In the genomic region with DNA sequence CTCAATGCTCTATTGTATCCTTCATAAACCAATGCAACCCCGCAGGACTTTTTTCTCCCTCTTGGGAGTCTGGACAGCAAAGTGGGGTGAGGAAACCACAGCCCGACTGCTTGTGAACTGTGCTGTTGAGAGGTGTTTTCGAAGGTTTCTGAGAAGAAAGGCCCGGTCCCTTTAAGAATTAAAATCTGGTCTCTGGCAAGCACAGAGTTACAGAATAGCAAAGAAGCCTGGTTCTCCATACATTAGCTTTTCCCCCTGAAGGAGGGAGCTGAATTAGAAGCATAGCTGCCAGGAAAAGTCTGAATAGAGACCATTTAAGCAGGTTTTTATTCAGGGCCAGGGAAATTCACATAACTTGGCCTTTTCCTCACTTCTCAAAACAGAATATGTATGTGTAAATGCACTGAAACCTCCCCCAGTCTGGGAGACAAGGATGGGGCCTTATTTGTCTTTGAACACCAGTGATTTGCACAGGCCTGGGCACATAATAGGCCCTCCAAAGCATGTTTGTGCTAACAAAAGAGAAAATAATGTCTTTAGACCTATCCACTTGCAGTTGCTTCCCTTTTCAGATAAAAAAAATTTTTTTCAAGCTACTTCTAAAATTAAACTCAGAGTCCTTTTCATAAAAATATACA, we compare ENCODE assay signal across 28 mouse cellular contexts.
DNase-seq lines count a peak whose midpoint lies in the region; ATAC-seq and TF ChIP-seq lines count a peak whose summit lies in the region.
"Had no signal": no experiment of that assay in that cellular context is flagged by ENCODE, and none has a peak within 500 bp of the region (broad histone marks: within the 10 kb centered on the region; RNA-seq: fewer than 3 reads in every experiment).

No protein-coding gene starts in this region.

- WGBS in forebrain, embryonic 10.5 days = 70% methylated on average over 4 of the region's 4 CpGs
- 56% methylated on average over 4 of the region's 4 CpGs for WGBS in forebrain, embryonic 11.5 days
- WGBS in forebrain, embryonic 12.5 days = 36% methylated on average over 4 of the region's 4 CpGs
- 36% methylated on average over 4 of the region's 4 CpGs for WGBS in forebrain, embryonic 15.5 days
- WGBS in heart, adult 2 months = 68% methylated on average over 4 of the region's 4 CpGs

- no peaks in the 10 kb centered on the region for H3K36me3 ChIP-seq in forebrain, embryonic 10.5 days (replicated peaks)
- H3K36me3 ChIP-seq in forebrain, embryonic 11.5 days (ENCODE audit: control insufficient read depth, insufficient read depth, low read length) = no peaks in the 10 kb centered on the region
- H3K36me3 ChIP-seq in forebrain, embryonic 12.5 days (replicated peaks) = no peaks in the 10 kb centered on the region
- no peaks in the 10 kb centered on the region for H3K36me3 ChIP-seq in forebrain, embryonic 15.5 days
- H3K36me3 ChIP-seq in heart, adult 2 months (ENCODE audit: control insufficient read depth, insufficient read depth, low read length) = no peaks in the 10 kb centered on the region
- H3K36me3 ChIP-seq: embryonic facial prominence, embryonic 13.5 days; G1E; heart, embryonic 10.5 days; heart, embryonic 13.5 days had no signal

- peak overlapping the region; percentile 35; the same call in 1 of the 2 replicates for H3K27ac ChIP-seq in forebrain, embryonic 10.5 days
- H3K27ac ChIP-seq in forebrain, embryonic 11.5 days (ENCODE audit: low read depth, low read length) = no peak overlapping the region
- peak overlapping the region; percentile 59; the same call in 1 of the 2 replicates for H3K27ac ChIP-seq in forebrain, embryonic 12.5 days
- H3K27ac ChIP-seq in forebrain, embryonic 15.5 days (replicated peaks) = peak overlapping the region; percentile 60
- no peak overlapping the region for H3K27ac ChIP-seq in heart, adult 2 months
- H3K27ac ChIP-seq: embryonic facial prominence, embryonic 13.5 days; heart, embryonic 10.5 days; heart, embryonic 13.5 days; hindbrain, embryonic 14.5 days; hindbrain, postnatal 0 days had no signal

- no peak overlapping the region for H3K4me3 ChIP-seq in forebrain, embryonic 10.5 days
- no peak overlapping the region for H3K4me3 ChIP-seq in forebrain, embryonic 11.5 days (ENCODE audit: low read depth, low read length)
- H3K4me3 ChIP-seq in forebrain, embryonic 12.5 days (replicated peaks) = no peak overlapping the region
- no peak overlapping the region for H3K4me3 ChIP-seq in forebrain, embryonic 15.5 days
- no peak overlapping the region for H3K4me3 ChIP-seq in heart, adult 2 months
- H3K4me3 ChIP-seq: embryonic facial prominence, embryonic 13.5 days; heart, embryonic 10.5 days; heart, embryonic 13.5 days had no signal

- no peaks in the 10 kb centered on the region for H3K79me2 ChIP-seq in heart, adult 2 months (replicated peaks; ENCODE audit: control insufficient read depth, insufficient read depth, low read length)

- H3K4me2 ChIP-seq in forebrain, embryonic 11.5 days (ENCODE audit: low read depth, low read length, severe bottlenecking) = no peak overlapping the region
- no peak overlapping the region for H3K4me2 ChIP-seq in forebrain, embryonic 12.5 days
- no peak overlapping the region for H3K4me2 ChIP-seq in forebrain, embryonic 15.5 days (replicated peaks)
- H3K4me2 ChIP-seq: embryonic facial prominence, embryonic 13.5 days; heart, embryonic 13.5 days; hindbrain, embryonic 14.5 days had no signal

- no peak overlapping the region for H3K9ac ChIP-seq in forebrain, embryonic 11.5 days (ENCODE audit: low read length)
- H3K9ac ChIP-seq in forebrain, embryonic 12.5 days = no peak overlapping the region
- H3K9ac ChIP-seq in forebrain, embryonic 15.5 days (replicated peaks) = no peak overlapping the region
- H3K9ac ChIP-seq in heart, adult 2 months (ENCODE audit: low read depth, low read length) = no peak overlapping the region
- H3K9ac ChIP-seq: embryonic facial prominence, embryonic 13.5 days; heart, embryonic 13.5 days; hindbrain, embryonic 14.5 days had no signal

- H3K27me3 ChIP-seq in forebrain, embryonic 10.5 days (ENCODE audit: poor library complexity, severe bottlenecking) = no peaks in the 10 kb centered on the region
- no peaks in the 10 kb centered on the region for H3K27me3 ChIP-seq in forebrain, embryonic 11.5 days (ENCODE audit: control insufficient read depth, insufficient read depth, low read length)
- H3K27me3 ChIP-seq in forebrain, embryonic 12.5 days = no peaks in the 10 kb centered on the region
- H3K27me3 ChIP-seq in forebrain, embryonic 15.5 days = no peaks in the 10 kb centered on the region
- no peaks in the 10 kb centered on the region for H3K27me3 ChIP-seq in heart, adult 2 months (ENCODE audit: control insufficient read depth, insufficient read depth, low read length)
- H3K27me3 ChIP-seq: CH12.LX; embryonic facial prominence, embryonic 13.5 days; heart, embryonic 13.5 days had no signal

- intact Hi-C loops in heart, adult 2 months (cut with DNase I) = no loop called here
- intact Hi-C loops in left cerebral cortex, postnatal 4 days (cut with DNase I) = no loop called here

- TF ChIP-seq POLR2A in heart, adult 2 months (IDR thresholded peaks at IDR 0.05; ENCODE audit: insufficient read depth, low read depth, low read length) = no peak

- DNase-seq in forebrain, embryonic 10.5 days (ENCODE audit: extremely low spot score, low spot score) = no peak
- DNase-seq in forebrain, embryonic 11.5 days (ENCODE audit: low spot score) = no peak
- no peak for DNase-seq in heart, adult 2 months
- DNase-seq in left cerebral cortex, postnatal 4 days = no peak
- DNase-seq in adrenal gland, adult 18-20 months (ENCODE audit: low spot score in 2 of 2) = no peak
- DNase-seq: adrenal gland, adult 2 months; adrenal gland, postnatal 25 days; B cell, adult 2 months; cerebellum, adult 18-20 months; cerebellum, adult 9-10 months; cerebellum, postnatal 25 days; gastrocnemius, postnatal 25 days; heart, adult 18-20 months; heart, postnatal 14 days; heart, postnatal 4 days; kidney, adult 18-20 months had no signal

- no peaks in the 10 kb centered on the region for H3K9me3 ChIP-seq in forebrain, embryonic 10.5 days
- no peaks in the 10 kb centered on the region for H3K9me3 ChIP-seq in forebrain, embryonic 11.5 days (ENCODE audit: control insufficient read depth, low read length)
- no peaks in the 10 kb centered on the region for H3K9me3 ChIP-seq in forebrain, embryonic 12.5 days
- no peaks in the 10 kb centered on the region for H3K9me3 ChIP-seq in forebrain, embryonic 15.5 days
- H3K9me3 ChIP-seq: embryonic facial prominence, embryonic 13.5 days; G1E; heart, embryonic 10.5 days; heart, embryonic 13.5 days had no signal

- no peak for ATAC-seq in forebrain, embryonic 11.5 days (replicated peaks; ENCODE audit: low FRiP score)
- peak; percentile 9; the same call in 1 of the 2 replicates for ATAC-seq in forebrain, embryonic 12.5 days (ENCODE audit: low FRiP score)
- peak; percentile 66 for ATAC-seq in forebrain, embryonic 15.5 days (replicated peaks)
- ATAC-seq: hindbrain, postnatal 0 days; inflammation-experienced regulatory T-cells, adult 6 months; intestine, embryonic 16.5 days; Patski had no signal

- H3K4me1 ChIP-seq in forebrain, embryonic 10.5 days = peaks cover 5% of the 10 kb centered on the region; the same call in 1 of the 2 replicates
- no peaks in the 10 kb centered on the region; the same call in 1 of the 2 replicates for H3K4me1 ChIP-seq in forebrain, embryonic 11.5 days (replicated peaks; ENCODE audit: control insufficient read depth, insufficient read depth, low read length)
- no peaks in the 10 kb centered on the region for H3K4me1 ChIP-seq in forebrain, embryonic 12.5 days
- peaks cover 3% of the 10 kb centered on the region; the same call in 1 of the 2 replicates for H3K4me1 ChIP-seq in forebrain, embryonic 15.5 days
- H3K4me1 ChIP-seq in heart, adult 2 months (ENCODE audit: control insufficient read depth, insufficient read depth, low read length) = no peaks in the 10 kb centered on the region
- H3K4me1 ChIP-seq: embryonic facial prominence, embryonic 13.5 days; heart, embryonic 10.5 days; heart, embryonic 13.5 days had no signal

- no peak for TF ChIP-seq CTCF in heart, adult 2 months (IDR thresholded peaks at IDR 0.05)

- no peak for TF ChIP-seq EP300 in heart, adult 2 months (IDR thresholded peaks at IDR 0.05; ENCODE audit: insufficient read depth, low read depth, low read length)

Comparison
In these comparisons a context has a peak if more than half of its experiments do, and no peak if none do; other contexts are left out.
1. H3K27ac ChIP-seq: peak in forebrain, embryonic 10.5 days (single experiment), forebrain, embryonic 12.5 days (single experiment) and forebrain, embryonic 15.5 days (single experiment); none in forebrain, embryonic 11.5 days (single experiment) and heart, adult 2 months (single experiment).